8 mouse cellular contexts compared by ENCODE assay signal in the genomic region with DNA sequence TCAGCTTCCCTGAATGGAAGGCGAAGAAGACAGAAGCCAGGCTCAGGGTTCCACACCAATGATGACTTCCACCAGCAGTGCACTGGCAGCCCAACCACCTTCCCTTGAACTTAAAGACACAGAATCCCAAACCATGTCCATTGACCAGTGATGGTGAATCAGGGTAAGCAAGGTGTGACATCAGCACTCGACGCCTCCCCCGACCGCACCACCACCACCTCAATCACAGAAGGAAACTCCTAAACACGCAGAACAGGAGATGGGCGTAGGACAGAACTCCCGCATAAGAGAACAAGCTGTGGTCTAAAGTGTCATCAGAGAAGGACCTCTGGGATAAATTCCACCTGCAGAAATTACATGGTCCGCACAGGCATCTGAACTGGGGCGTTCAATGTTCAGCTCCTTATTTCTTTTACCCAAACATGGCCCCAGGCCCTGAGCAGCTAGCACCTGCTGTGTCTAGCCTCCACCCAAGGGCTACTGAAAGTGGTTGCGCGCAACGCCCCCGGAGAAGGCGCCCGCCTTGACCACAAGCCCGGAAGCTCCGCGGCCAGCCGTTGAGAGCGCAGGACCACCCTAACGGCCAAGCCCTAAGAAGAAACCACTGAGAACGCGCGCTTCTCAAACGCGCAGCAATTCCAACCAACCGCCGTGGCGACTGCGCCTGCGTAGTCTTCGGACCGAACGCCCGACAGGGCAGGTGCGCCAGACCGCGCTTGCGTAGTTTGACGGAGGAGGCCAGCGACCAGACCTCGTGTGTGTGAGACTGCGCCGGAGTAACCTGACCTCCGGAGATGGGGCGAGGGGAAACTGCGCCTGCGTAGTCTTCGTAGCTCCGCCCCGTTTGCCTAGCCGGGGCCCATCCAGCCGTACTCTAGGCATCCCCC. TPM values are rescaled to one million over a fixed set of nuclear protein-coding genes. Genes with fewer than 3 reads are reported as not detected.
A peak's percentile ranks its signal among the peaks of the same experiment; 100 is the strongest.
DNase-seq lines count a peak whose midpoint lies in the region; ATAC-seq lines count a peak whose summit lies in the region.

No protein-coding gene starts in this region.

- peak overlapping the region; percentile 75 for H3K9ac ChIP-seq in hindbrain, embryonic 16.5 days (ENCODE audit: low read depth, low read length)

- H3K4me3 ChIP-seq in hindbrain, embryonic 16.5 days (ENCODE audit: low read length), result peak overlapping the region; percentile 95
- peak overlapping the region; percentile 42 for H3K4me3 ChIP-seq in macrophage (ENCODE audit: inconsistent target)

- peaks cover 15% of the 10 kb centered on the region for H3K4me1 ChIP-seq in hindbrain, embryonic 16.5 days (ENCODE audit: control insufficient read depth, insufficient read depth, low read depth, low read length)

- 8% methylated on average over 49 of the region's 54 CpGs for WGBS in hindbrain, embryonic 16.5 days
- 6% methylated on average over 51 of the region's 54 CpGs for WGBS in macrophage (ENCODE audit: missing documents)

- H3K4me2 ChIP-seq in hindbrain, embryonic 16.5 days (ENCODE audit: low read length), result peak overlapping the region; percentile 78

- H3K79me2 ChIP-seq in macrophage (ENCODE audit: inconsistent target), result peaks cover 39% of the 10 kb centered on the region

- no peaks in the 10 kb centered on the region for H3K27me3 ChIP-seq in hindbrain, embryonic 16.5 days (replicated peaks; ENCODE audit: control insufficient read depth, insufficient read depth, low read length)

- 0 out of 2 replicates have a peak, but pooled peaks cover 2% of the 10 kb centered on the region for H3K36me3 ChIP-seq in hindbrain, embryonic 16.5 days (ENCODE audit: control insufficient read depth, insufficient read depth, low read length)
- 0 out of 2 replicates have a peak, but pooled peaks cover 6% of the 10 kb centered on the region for H3K36me3 ChIP-seq in macrophage (ENCODE audit: inconsistent target)

- peak overlapping the region; percentile 81 for H3K27ac ChIP-seq in hindbrain, embryonic 16.5 days (ENCODE audit: low read depth, low read length)
- H3K27ac ChIP-seq in macrophage, result peak overlapping the region; percentile 62

- peak; percentile 99 for ATAC-seq in hindbrain, embryonic 16.5 days

- DNase-seq in WW6 (ENCODE audit: low read depth, low spot score), result peak; percentile 99
- DNase-seq in cerebellum, postnatal 4 days (ENCODE audit: low spot score in 2 of 2), result peak; percentile 93 to 98
- peak; percentile 99 for DNase-seq in gastrocnemius, adult 18-20 months (ENCODE audit: low spot score)
- DNase-seq in left cerebral cortex, adult 18-20 months (ENCODE audit: low spot score in 2 of 2), result peak; percentile 98 to 99
- peak; percentile 99 for DNase-seq in right cerebral cortex, adult 18-20 months
- DNase-seq in urinary bladder, postnatal 10 days (ENCODE audit: low spot score), result peak; percentile 95

- no peaks in the 10 kb centered on the region for H3K9me3 ChIP-seq in hindbrain, embryonic 16.5 days (ENCODE audit: control insufficient read depth, low read length)

RNA-seq across cellular contexts. Expression of gene Zbed4, which starts 0.5 kb away (rescaled TPM):
- 10 to 100 TPM; 15.0 to 15.3 TPM for total RNA-seq in gastrocnemius, adult 18-20 months (2021)
- 9.9 and 15.3 TPM in 2 replicates for polyA plus RNA-seq in hindbrain, embryonic 16.5 days (2015; fragmentation: Nextera tagmentation; extraction: Ambion mirVana)
- 1 to 10 TPM; 9.3 to 9.7 TPM for total RNA-seq in left cerebral cortex, adult 18-20 months (2021)
- total RNA-seq in macrophage (2018; cell fraction: chromatin; rRNA removed), result 10 to 100 TPM; 14.6 to 54.3 (median 30.6) TPM
- 10 to 100 TPM in 24 of 26 experiments, 1 to 10 TPM in 2; 8.5 to 20.3 (median 14.5) TPM for total RNA-seq in macrophage (2018; cell fraction: cytosol; rRNA removed)
- total RNA-seq in macrophage (2018; cell fraction: nucleus; rRNA removed), result 10 to 100 TPM; 14.9 to 49.2 (median 24.7) TPM
- polyA plus RNA-seq in macrophage (2018), result 10.9 to 13.5 TPM (median 12.4 TPM) in 3 replicates

RNA-seq across cellular contexts. Expression of gene Brd1, which starts 16.9 kb away (rescaled TPM):
- total RNA-seq in gastrocnemius, adult 18-20 months (2021), result 10 to 100 TPM; 25.1 to 26.8 TPM
- 12.9 and 14.9 TPM in 2 replicates for polyA plus RNA-seq in hindbrain, embryonic 16.5 days (2015; fragmentation: Nextera tagmentation; extraction: Ambion mirVana)
- total RNA-seq in left cerebral cortex, adult 18-20 months (2021), result 10 to 100 TPM; 49.9 to 53.0 TPM
- total RNA-seq in macrophage (2018; cell fraction: chromatin; rRNA removed), result 100 to 1,000 TPM in 23 of 26 experiments, 10 to 100 TPM in 3; 85.3 to 321 (median 151) TPM
- total RNA-seq in macrophage (2018; cell fraction: cytosol; rRNA removed), result 10 to 100 TPM; 14.5 to 40.3 (median 26.8) TPM
- 100 to 1,000 TPM in 8 of 26 experiments, 10 to 100 TPM in 18; 48.9 to 168 (median 81.7) TPM for total RNA-seq in macrophage (2018; cell fraction: nucleus; rRNA removed)
- polyA plus RNA-seq in macrophage (2018), result 24.4 to 27.9 TPM (median 25.9 TPM) in 3 replicates

Comparison
In these comparisons a context has a peak if more than half of its experiments do, and no peak if none do; other contexts are left out.
1. Peak in every context shown above with its lines: DNase-seq, ATAC-seq, H3K4me3 ChIP-seq and H3K27ac ChIP-seq.